ENCODE assay signal across 8 mouse cellular contexts in the genomic region with DNA sequence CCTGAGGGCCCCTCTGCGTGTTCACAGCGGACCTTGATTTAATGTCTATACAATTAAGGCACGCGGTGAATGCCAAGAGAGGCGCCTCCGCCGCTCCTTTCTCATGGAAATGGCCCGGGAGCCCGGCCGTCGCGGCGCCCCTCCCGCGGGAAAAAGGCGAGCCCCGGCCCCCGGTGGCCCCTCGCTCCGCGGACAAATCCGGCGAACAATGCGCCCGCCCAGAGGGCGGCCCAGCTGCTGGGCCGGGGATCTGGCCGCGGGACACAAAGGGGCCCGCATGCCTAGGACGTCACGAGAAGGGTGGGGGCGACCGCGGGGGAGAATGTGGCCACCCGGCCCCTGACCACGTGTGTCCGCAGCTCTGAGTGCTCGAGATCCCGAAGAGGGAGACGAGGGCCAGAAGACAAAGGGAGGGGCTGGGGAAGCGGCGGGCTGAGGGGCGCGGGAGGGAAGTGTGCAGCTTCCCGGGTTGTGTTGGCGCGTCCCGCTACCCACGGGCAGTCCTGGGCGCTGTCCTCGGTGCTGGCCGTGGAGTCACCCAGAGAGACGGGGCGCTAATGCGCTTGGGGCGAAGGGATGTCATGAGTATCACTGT. TPM values are rescaled to one million over a fixed set of nuclear protein-coding genes. Genes with fewer than 3 reads are reported as not detected.
DNase-seq lines count a peak whose midpoint lies in the region.

No protein-coding gene starts in this region.

- peak; percentile 31 for DNase-seq in B cell, adult 2 months
- peak; percentile 71 for DNase-seq in R1 (ENCODE audit: low read depth, low spot score)
- DNase-seq in embryo, embryonic 11 days = peak; percentile 84
- DNase-seq in heart, postnatal 4 days = peak; percentile 68
- DNase-seq in layer of hippocampus, postnatal 25 days (ENCODE audit: extremely low spot score in 1 of 2, low spot score in 1 of 2) = peak; percentile 47 to 53
- peak; percentile 51 for DNase-seq in lung, postnatal 14 days
- DNase-seq in right cerebral cortex, postnatal 4 days = peak; percentile 64
- DNase-seq in frontal cortex, postnatal 14 days (ENCODE audit: low spot score in 2 of 2) = no peak

RNA-seq across cellular contexts. Expression of gene Ythdf1, which starts 26.6 kb away (rescaled TPM):
- 10 to 100 TPM; 47.0 to 47.8 TPM for total RNA-seq in heart, postnatal 4 days (2021)
- 10 to 100 TPM; 58.7 to 62.5 TPM for total RNA-seq in layer of hippocampus, postnatal 25 days (2021)

RNA-seq across cellular contexts. Expression of gene Birc7, which starts 34.7 kb away (rescaled TPM):
- not detected for total RNA-seq in heart, postnatal 4 days (2021)
- total RNA-seq in layer of hippocampus, postnatal 25 days (2021) = under 1 TPM in 1 of 2 experiments, not detected in 1; 0.22 TPM

Comparison
In these comparisons a context has a peak if more than half of its experiments do, and no peak if none do; other contexts are left out.
1. DNase-seq: peak in B cell, adult 2 months (2 of 2), R1 (single experiment), embryo, embryonic 11 days (single experiment), heart, postnatal 4 days (single experiment), layer of hippocampus, postnatal 25 days (2 of 2), lung, postnatal 14 days (single experiment) and right cerebral cortex, postnatal 4 days (single experiment); none in frontal cortex, postnatal 14 days (0 of 2).